Mouse (Mus musculus): Measurements from ENCODE around the gene Nin.

DNA sequence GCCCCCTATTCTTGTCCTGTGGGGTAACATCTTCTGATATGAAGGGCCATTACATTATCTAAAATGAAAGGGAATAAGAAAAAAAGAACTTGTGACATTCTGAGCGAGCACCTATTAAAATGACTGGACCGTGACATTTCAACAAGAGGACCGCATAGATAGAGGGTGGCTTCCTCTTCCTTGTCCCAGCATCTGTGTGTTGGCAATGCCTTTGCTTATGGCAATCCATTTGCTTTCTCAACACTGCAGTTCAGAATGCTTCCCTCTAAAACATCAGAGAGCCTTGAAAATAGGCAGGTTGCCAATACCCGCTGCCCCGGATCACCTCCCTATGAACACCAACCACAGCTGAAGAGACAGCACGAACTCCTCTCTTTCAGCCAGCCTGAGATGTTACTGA, 3.6 kb downstream of the Nin start:
- TF ChIP-seq TAL1 (conservative IDR thresholded peaks at IDR 0.05; ENCODE audit: low read depth, low read length) = peak; percentile 22; the same call in 1 of the 2 replicates
- no peak for TF ChIP-seq CTCF (IDR thresholded peaks at IDR 0.05; ENCODE audit: low read depth, low read length)
